Mouse (Mus musculus) hindbrain, postnatal 0 days (tissue): Measurements from ENCODE around the gene Alx3. TPM values are rescaled to one million over a fixed set of nuclear protein-coding genes. Genes with fewer than 3 reads are reported as not detected.

ENCODE experiments used
- ATAC-seq: fragments of 200-750 bp; cut with Nextera tagmentation; 2 replicates; pipeline ENCODE4 v1.8.0; 2017; ENCODE audit warnings: mild to moderate bottlenecking, moderate TSS enrichment, moderate library complexity
- DNase-seq: peaks from one replicate; pipeline ENCODE4 v3.0.0-alpha.2; 2015; ENCODE audit warnings: low spot score
- H3K27ac ChIP-seq: fragments of 300-500 bp; sonication (generic); 2 replicates; pipeline ENCODE4 v1.5.1; 2014; ENCODE audit warnings: mild to moderate bottlenecking
- H3K27me3 ChIP-seq: fragments of 300-500 bp; sonication (generic); 2 replicates; pipeline ENCODE4 v1.6.1; 2014; ENCODE audit warnings: low read length, mixed read lengths; ENCODE audit not compliant: insufficient read depth
- H3K36me3 ChIP-seq: fragments of 300-500 bp; sonication (generic); 2 replicates; pipeline ENCODE4 v1.6.1; 2014; ENCODE audit warnings: low read length, mixed read lengths; ENCODE audit not compliant: insufficient read depth
- H3K4me1 ChIP-seq: fragments of 300-500 bp; sonication (generic); 2 replicates; pipeline ENCODE4 v1.6.1; 2014; ENCODE audit warnings: antibody characterized with exemption, low read length, mixed read lengths; ENCODE audit not compliant: insufficient read depth
- H3K4me2 ChIP-seq: fragments of 300-500 bp; sonication (generic); 2 replicates; pipeline ENCODE4 v1.6.1; 2014; ENCODE audit warnings: low read depth, mild to moderate bottlenecking, low read length, moderate library complexity, mixed read lengths
- H3K4me3 ChIP-seq: fragments of 300-500 bp; sonication (generic); 2 replicates; pipeline ENCODE4 v1.5.1; 2014; ENCODE audit warnings: low read length
- H3K9ac ChIP-seq: fragments of 300-500 bp; sonication (generic); replicated peaks from 2 replicates; pipeline ENCODE4 v1.6.1; 2014; ENCODE audit warnings: mild to moderate bottlenecking, low read length, moderate library complexity, mixed read lengths
- H3K9me3 ChIP-seq: fragments of 300-500 bp; sonication (generic); 2 replicates; pipeline ENCODE4 v1.6.1; 2016; ENCODE audit warnings: low read length, mixed read lengths
- CTCF ChIP-seq: IDR thresholded peaks from 2 replicates; pipeline ENCODE4 v1.5.1; 2016; ENCODE audit warnings: antibody characterized with exemption, control low read depth, low read depth
- WGBS: fragments of 180-500 bp; shearing (Covaris S2); extraction: QIAGEN DNeasy Blood & Tissue Kit; methylation state at CpG from one replicate; pipeline ENCODE4 v1.1.7; 2014; 5-methylcytosine and 5-hydroxymethylcytosine counted together
- polyA plus RNA-seq: library from polyadenylated mRNA; unstranded; fragments of >200 nt; fragmentation: Nextera tagmentation; extraction: Ambion mirVana; gene quantifications from 2 replicates; pipeline ENCODE4 v1.2.1, GENCODE M21; 2015
- total RNA-seq: library from RNA; depleted of rRNA; stranded (reverse); fragments of >200 nt; gene quantifications from 2 replicates; pipeline ENCODE4 v1.2.3, GENCODE M21; 2014

Alx3 gene
- total and polyA plus RNA-seq, 2 experiments from 2014 or later, result 0.16 to 0.45 TPM

GRCm38 (mm10) chr3:107568721-107569120, 26.1 kb upstream of the Alx3 start:
- WGBS, result 46% methylated on average over 4 of the region's 4 CpGs
- TF ChIP-seq CTCF, result no peak
- no peak overlapping the region for H3K4me2 ChIP-seq
- no peak overlapping the region for H3K9ac ChIP-seq
- no peaks in the 10 kb centered on the region for H3K27me3 ChIP-seq
- H3K4me3 ChIP-seq, result no peak overlapping the region
- peak; percentile 48 for DNase-seq
- ATAC-seq, result peak; percentile 47; the same call in 1 of the 2 replicates
- no peak overlapping the region for H3K27ac ChIP-seq
- H3K36me3 ChIP-seq, result no peaks in the 10 kb centered on the region
- no peaks in the 10 kb centered on the region for H3K4me1 ChIP-seq
- H3K9me3 ChIP-seq, result no peaks in the 10 kb centered on the region

GRCm38 (mm10) chr3:107571205-107571604, 23.6 kb upstream of the Alx3 start:
- 46% methylated on average over 2 of the region's 2 CpGs for WGBS

GRCm38 (mm10) chr3:107576807-107577206, 18.0 kb upstream of the Alx3 start:
- Histone ChIP-seq H3K27ac (no peak overlapping the region), H3K4me2 (no peak overlapping the region), H3K4me3 (no peak overlapping the region), H3K9ac (no peak overlapping the region), H3K36me3 (no peaks in the 10 kb centered on the region), H3K27me3 (peaks cover 21% of the 10 kb centered on the region; the same call in 1 of the 2 replicates), H3K9me3 (no peaks in the 10 kb centered on the region), H3K4me1 (no peaks in the 10 kb centered on the region)
- ATAC-seq, result no peak
- 81% methylated on average over 3 of the region's 3 CpGs for WGBS
- no peak for DNase-seq
- no peak for TF ChIP-seq CTCF

More at GRCm38 (mm10) chr3:107571205-107571604, 23.6 kb upstream of the Alx3 start:
- Histone ChIP-seq H3K4me1 (no peaks in the 10 kb centered on the region), H3K4me2 (no peak overlapping the region), H3K27me3 (no peaks in the 10 kb centered on the region), H3K9me3 (no peaks in the 10 kb centered on the region), H3K4me3 (no peak overlapping the region), H3K27ac (no peak overlapping the region), H3K36me3 (no peaks in the 10 kb centered on the region), H3K9ac (no peak overlapping the region)
- TF ChIP-seq CTCF, result peak; percentile 57
- no peak for ATAC-seq
- no peak for DNase-seq

DNA sequence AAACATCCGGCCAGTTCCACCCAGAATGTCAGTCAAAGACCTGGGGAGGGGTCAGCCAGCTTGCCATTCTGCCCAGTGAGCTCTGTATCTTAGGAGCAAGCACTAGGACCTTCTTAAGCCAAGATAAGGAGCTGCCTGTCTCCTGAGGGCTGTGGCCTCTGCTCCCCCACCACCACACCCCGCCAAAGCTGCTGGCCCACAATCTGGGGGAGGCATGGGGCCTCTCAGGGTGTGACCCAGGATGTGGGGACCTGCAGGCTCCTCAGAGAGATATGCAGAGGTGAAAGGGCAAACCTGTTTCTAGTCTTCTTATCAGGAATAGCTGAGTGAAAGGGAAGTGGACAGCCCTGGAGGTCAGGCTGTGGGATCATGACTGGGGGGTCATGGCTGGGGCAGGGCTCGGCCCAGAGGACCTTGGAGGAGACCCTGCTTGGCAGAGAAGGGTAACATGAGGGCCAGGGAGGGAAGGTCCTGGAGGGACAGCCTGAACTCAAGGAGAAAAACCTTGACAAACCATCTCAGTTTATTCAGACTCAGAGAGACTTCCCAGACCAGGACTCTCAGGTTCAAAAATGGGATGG, 16.9 kb upstream of the Alx3 start:
- H3K4me2 ChIP-seq, result no peak overlapping the region
- H3K36me3 ChIP-seq, result no peaks in the 10 kb centered on the region
- H3K9me3 ChIP-seq, result no peaks in the 10 kb centered on the region
- 0 out of 2 replicates have a peak, but pooled peaks cover 2% of the 10 kb centered on the region for H3K4me1 ChIP-seq
- H3K9ac ChIP-seq, result no peak overlapping the region
- H3K4me3 ChIP-seq, result no peak overlapping the region
- no peak overlapping the region for H3K27ac ChIP-seq
- H3K27me3 ChIP-seq, result peaks cover 24% of the 10 kb centered on the region; the same call in 1 of the 2 replicates
- ATAC-seq, result no peak
- no peak for TF ChIP-seq CTCF
- WGBS, result 59% methylated on average over 3 of the region's 3 CpGs
- no peak for DNase-seq

GRCm38 (mm10) chr3:107579466-107579865, 15.4 kb upstream of the Alx3 start:
- H3K4me2 ChIP-seq, result no peak overlapping the region
- no peaks in the 10 kb centered on the region for H3K36me3 ChIP-seq
- ATAC-seq (0 out of 2 replicates have a peak, but pooled peaks have one; percentile 10), DNase-seq (peak; percentile 85)
- peak; percentile 81 for TF ChIP-seq CTCF
- H3K9me3 ChIP-seq, result no peaks in the 10 kb centered on the region
- no peak overlapping the region for H3K4me3 ChIP-seq
- no peak overlapping the region for H3K9ac ChIP-seq
- WGBS, result 5% methylated on average over 4 of the region's 4 CpGs
- 0 out of 2 replicates have a peak, but pooled peaks cover 4% of the 10 kb centered on the region for H3K4me1 ChIP-seq
- H3K27ac ChIP-seq, result no peak overlapping the region
- H3K27me3 ChIP-seq, result peaks cover 38% of the 10 kb centered on the region

DNA sequence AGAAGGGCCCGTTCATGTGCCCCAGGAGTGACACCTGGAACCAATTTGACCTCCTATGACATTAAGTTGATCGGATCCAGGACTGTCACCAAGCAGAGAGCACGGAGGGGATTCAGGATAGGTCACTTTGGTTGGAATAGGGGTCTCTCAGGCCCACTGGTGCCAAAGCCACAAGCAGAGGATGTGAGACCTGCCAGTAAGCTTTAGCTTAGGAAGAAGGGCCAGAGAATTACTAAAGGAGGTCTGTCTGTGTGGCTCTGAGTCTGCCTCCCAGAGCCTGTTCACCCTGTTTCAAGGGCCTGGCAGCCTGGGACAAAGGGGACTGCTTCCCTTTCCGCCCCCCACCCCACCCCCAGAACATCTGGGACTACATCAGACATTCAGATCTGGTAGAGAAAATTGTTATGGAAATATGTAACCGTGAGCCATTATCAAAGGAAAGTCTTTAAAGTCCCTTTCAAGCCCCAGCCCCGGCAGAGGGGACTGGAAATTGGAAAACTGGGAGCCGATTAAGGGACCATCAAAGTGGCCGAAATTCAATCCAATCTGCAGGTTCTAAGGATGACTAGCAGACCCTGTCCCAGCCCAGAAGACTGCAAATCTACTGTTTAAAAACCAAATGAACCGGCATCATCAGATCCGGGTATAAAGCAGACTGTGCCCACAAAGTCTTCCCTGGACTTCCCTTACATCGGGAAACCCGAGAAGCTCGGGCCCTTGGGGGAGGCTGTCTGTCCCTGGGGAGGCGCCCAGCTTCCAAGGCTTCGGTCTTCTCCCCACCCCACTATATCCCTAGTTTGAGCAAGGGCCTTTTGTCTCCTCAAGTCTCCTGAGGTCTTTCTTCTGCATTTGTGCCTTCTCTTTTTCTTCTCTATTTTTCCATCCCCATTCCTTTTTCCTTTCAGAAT, 13.5 kb upstream of the Alx3 start:
- no peak overlapping the region for H3K4me2 ChIP-seq
- H3K4me1 ChIP-seq, result 0 out of 2 replicates have a peak, but pooled peaks cover 4% of the 10 kb centered on the region
- peaks cover 54% of the 10 kb centered on the region for H3K27me3 ChIP-seq
- DNase-seq, result no peak
- WGBS, result 7% methylated on average over 15 of the region's 15 CpGs
- no peak overlapping the region for H3K4me3 ChIP-seq
- H3K36me3 ChIP-seq, result no peaks in the 10 kb centered on the region
- ATAC-seq, result no peak
- TF ChIP-seq CTCF, result no peak
- no peaks in the 10 kb centered on the region for H3K9me3 ChIP-seq
- no peak overlapping the region for H3K27ac ChIP-seq
- no peak overlapping the region for H3K9ac ChIP-seq
